Mouse (Mus musculus) embryonic fibroblast, embryonic 13.5 days (primary cell): ENCODE measurements around the gene Srsf12. TPM values are rescaled to one million over a fixed set of nuclear protein-coding genes. Genes with fewer than 3 reads are reported as not detected.

Experiments used
- H3K27ac ChIP-seq: 2 replicates; pipeline ENCODE4 v1.5.1; 2012; ENCODE audit warnings: low read length, control low read depth, inconsistent platforms; ENCODE audit not compliant: insufficient read depth
- H3K4me1 ChIP-seq: 2 replicates; pipeline ENCODE4 v1.6.1; 2011; ENCODE audit warnings: low read length; ENCODE audit not compliant: control insufficient read depth, insufficient read depth
- H3K4me3 ChIP-seq: 2 replicates; pipeline ENCODE4 v1.5.1; 2011; ENCODE audit warnings: mild to moderate bottlenecking, control low read depth, low read length; ENCODE audit not compliant: insufficient read depth
- CTCF ChIP-seq: IDR thresholded peaks from 2 replicates; pipeline ENCODE4 v1.5.1; 2011; ENCODE audit warnings: mild to moderate bottlenecking, control low read depth, low read length, moderate library complexity, borderline replicate concordance; ENCODE audit not compliant: insufficient read depth
- POLR2A ChIP-seq: IDR thresholded peaks from 2 replicates; pipeline ENCODE4 v1.6.1; 2011; ENCODE audit warnings: low read depth, mild to moderate bottlenecking, control low read depth, low read length, moderate library complexity
- polyA plus RNA-seq: library from polyadenylated mRNA; stranded (reverse); fragments of >200 nt; gene quantifications from 2 replicates; pipeline ENCODE4 v1.2.4, GENCODE M21; 2011; ENCODE audit warnings: low read depth; ENCODE audit not compliant: missing spikeins, insufficient read length

Gene Srsf12
- polyA plus RNA-seq, 1 experiment: 2.2 TPM

- H3K4me1 ChIP-seq: peaks cover 2% of the 10 kb centered on the region; the same call in 1 of the 2 replicates
- H3K27ac ChIP-seq: peak overlapping the region; percentile 77
- H3K4me3 ChIP-seq: peak overlapping the region; percentile 19
- no peak for TF ChIP-seq CTCF
- no peak for TF ChIP-seq POLR2A
Measured at GRCm38 (mm10) chr4:33248915-33249314, 40.1 kb downstream of the Srsf12 start.

DNA sequence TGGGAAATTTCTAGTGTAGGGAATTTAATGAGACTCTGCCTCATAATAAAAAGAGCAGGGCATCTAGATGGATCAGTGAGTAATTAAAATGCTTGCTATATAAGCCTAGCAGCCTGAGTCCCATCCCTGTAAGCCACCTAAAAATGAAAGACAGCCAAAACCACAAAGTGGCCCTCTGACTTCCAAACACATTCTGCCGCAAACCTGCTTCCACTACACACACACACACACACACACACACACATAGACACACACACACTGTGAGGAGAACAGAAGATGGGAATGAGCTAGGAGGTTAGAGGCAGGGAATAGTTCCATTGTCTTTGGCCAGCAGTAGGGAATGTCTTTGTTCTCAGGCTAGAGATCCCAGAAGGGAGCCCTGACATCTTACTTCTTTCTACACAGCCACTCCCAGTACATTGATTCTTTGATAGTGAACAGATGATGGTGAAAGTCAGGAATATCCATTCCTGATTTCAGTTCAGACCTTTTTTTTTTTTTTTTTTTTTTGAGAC is 41.0 kb downstream of the Srsf12 start:
- TF ChIP-seq CTCF: no peak
- no peak for TF ChIP-seq POLR2A
- Histone ChIP-seq H3K4me3 (no peak overlapping the region), H3K27ac (no peak overlapping the region; the same call in 1 of the 2 replicates), H3K4me1 (peaks cover 2% of the 10 kb centered on the region; the same call in 1 of the 2 replicates)

DNA sequence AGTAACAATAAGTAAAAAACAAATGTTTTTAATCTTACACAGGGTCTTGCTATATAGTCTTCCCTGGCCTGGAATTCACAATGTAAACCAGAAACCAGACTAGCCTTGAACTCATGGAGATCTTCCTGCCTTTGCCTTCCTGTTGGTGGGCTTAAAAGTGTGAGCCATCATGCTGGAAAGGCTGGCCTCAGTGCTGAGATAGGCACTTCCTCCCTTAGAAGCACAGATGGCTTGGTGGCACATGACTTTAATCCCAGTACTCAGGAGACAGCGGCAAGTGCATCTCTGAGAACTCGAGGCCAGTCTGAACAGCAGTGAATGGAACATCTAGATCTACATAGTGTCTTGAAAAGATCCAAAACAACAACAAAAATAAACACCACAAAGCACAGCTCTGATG is 42.1 kb downstream of the Srsf12 start:
- Histone ChIP-seq H3K27ac (no peak overlapping the region), H3K4me3 (no peak overlapping the region), H3K4me1 (peaks cover 2% of the 10 kb centered on the region; the same call in 1 of the 2 replicates)
- no peak for TF ChIP-seq POLR2A
- TF ChIP-seq CTCF: no peak

DNA sequence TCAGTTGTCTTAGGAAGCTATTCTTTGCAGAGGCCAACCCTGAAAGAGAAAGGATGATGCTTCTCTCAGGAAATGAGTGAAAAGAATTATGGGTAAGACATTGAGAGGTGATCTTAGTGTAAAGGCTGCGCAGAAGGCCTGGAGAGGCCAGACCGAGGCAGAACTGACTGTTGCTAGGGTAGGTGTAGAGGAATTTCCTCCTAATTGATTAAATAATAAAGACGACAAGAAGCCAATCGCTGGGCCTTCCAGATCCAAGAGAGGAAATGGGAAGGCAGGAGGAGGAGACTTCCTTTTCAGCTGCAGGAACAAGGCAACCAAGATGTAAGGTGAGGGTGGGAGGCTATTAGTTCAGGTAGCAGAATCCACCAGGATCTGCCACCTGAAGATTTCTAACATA is 45.9 kb downstream of the Srsf12 start:
- H3K4me1 ChIP-seq: peaks cover 2% of the 10 kb centered on the region; the same call in 1 of the 2 replicates
- H3K4me3 ChIP-seq: no peak overlapping the region
- no peak overlapping the region for H3K27ac ChIP-seq
- no peak for TF ChIP-seq POLR2A

GRCm38 (mm10) chr4:33257263-33257964 is 48.6 kb downstream of the Srsf12 start:
- Histone ChIP-seq H3K4me1 (no peaks in the 10 kb centered on the region), H3K27ac (no peak overlapping the region), H3K4me3 (no peak overlapping the region)
- TF ChIP-seq POLR2A: no peak
- no peak for TF ChIP-seq CTCF

- Histone ChIP-seq H3K27ac (peak overlapping the region; percentile 65), H3K4me1 (no peaks in the 10 kb centered on the region), H3K4me3 (no peak overlapping the region)
- TF ChIP-seq POLR2A: no peak
Measured at GRCm38 (mm10) chr4:33260311-33260710, 51.5 kb downstream of the Srsf12 start.

DNA sequence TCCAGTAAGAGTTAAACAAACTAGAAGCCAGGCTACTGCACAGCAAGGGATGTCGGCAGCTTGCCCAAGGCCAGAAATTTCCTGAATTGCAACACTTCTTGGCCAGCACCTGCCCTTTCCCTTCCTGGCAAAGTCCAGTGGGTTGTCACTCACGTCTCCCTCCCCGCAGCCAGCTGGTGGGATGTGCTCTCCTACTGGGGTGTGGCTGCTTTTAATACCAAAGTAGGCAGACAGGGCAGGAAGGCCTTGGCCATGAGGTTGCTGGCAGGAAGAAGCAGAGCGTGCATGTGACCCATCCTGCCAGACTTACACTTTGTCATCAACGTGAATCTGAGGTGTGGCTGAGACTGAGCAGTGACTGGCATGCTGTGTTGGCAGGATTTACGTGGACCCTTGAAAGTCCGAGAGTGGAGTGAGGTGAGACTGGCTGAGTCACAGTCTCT is 52.5 kb downstream of the Srsf12 start:
- no peaks in the 10 kb centered on the region for H3K4me1 ChIP-seq
- TF ChIP-seq POLR2A: no peak
- no peak for TF ChIP-seq CTCF
- peak overlapping the region; percentile 43 for H3K27ac ChIP-seq
- no peak overlapping the region for H3K4me3 ChIP-seq

DNA sequence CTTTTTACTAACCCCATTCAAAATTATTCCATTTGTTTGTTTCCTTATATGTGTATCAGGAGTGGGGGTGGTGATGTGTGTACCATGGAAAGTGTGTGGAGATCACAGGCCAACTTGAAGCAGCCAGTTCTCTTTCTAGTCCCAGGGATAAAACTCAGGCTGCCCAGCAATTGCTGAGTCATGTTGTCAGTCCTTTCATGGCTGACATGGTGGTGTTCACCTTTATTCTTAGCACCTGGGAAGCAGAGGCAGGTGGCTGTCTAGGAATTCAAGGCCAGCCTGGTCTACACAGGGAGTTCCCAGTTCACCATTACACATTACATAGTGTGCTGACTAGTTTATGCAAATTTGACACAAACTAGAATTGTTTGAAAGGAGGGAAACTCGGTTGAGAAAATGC is 54.1 kb downstream of the Srsf12 start:
- Histone ChIP-seq H3K27ac (no peak overlapping the region), H3K4me3 (no peak overlapping the region), H3K4me1 (no peaks in the 10 kb centered on the region)
- TF ChIP-seq POLR2A (no peak), CTCF (no peak)

GRCm38 (mm10) chr4:33264979-33265726 is 56.4 kb downstream of the Srsf12 start:
- no peak overlapping the region for H3K4me3 ChIP-seq
- TF ChIP-seq CTCF (no peak), POLR2A (no peak)
- H3K27ac ChIP-seq: no peak overlapping the region
- no peaks in the 10 kb centered on the region for H3K4me1 ChIP-seq
